Comparison of ENCODE assay signal across 12 mouse cellular contexts in genomic region chr14:63321931-63322510, GRCm38 (mm10).
DNase-seq lines count a peak whose midpoint lies in the region; ATAC-seq lines count a peak whose summit lies in the region.
"Had no signal": no experiment of that assay in that cellular context is flagged by ENCODE, and none has a peak within 500 bp of the region (broad histone marks: within the 10 kb centered on the region; RNA-seq: fewer than 3 reads in every experiment).

No protein-coding gene starts in this region.

- H3K4me3 ChIP-seq in heart, embryonic 10.5 days = no peak overlapping the region
- H3K4me3 ChIP-seq in heart, embryonic 15.5 days = no peak overlapping the region
- no peak overlapping the region for H3K4me3 ChIP-seq in hindbrain, embryonic 11.5 days (ENCODE audit: low read depth, low read length)
- H3K4me3 ChIP-seq: hindbrain, embryonic 15.5 days; lung, embryonic 15.5 days had no signal

- H3K4me2 ChIP-seq in heart, embryonic 15.5 days = no peak overlapping the region
- H3K4me2 ChIP-seq in hindbrain, embryonic 11.5 days (replicated peaks; ENCODE audit: low read depth, low read length) = no peak overlapping the region
- H3K4me2 ChIP-seq: hindbrain, embryonic 15.5 days; lung, embryonic 15.5 days had no signal

- no peaks in the 10 kb centered on the region for H3K36me3 ChIP-seq in heart, embryonic 10.5 days
- H3K36me3 ChIP-seq in heart, embryonic 15.5 days = no peaks in the 10 kb centered on the region
- no peaks in the 10 kb centered on the region for H3K36me3 ChIP-seq in hindbrain, embryonic 11.5 days (ENCODE audit: control insufficient read depth, insufficient read depth, low read length)
- H3K36me3 ChIP-seq: hindbrain, embryonic 15.5 days; lung, embryonic 15.5 days had no signal

- no peak overlapping the region for H3K9ac ChIP-seq in heart, embryonic 15.5 days
- H3K9ac ChIP-seq in hindbrain, embryonic 11.5 days (ENCODE audit: low read depth, low read length) = no peak overlapping the region
- H3K9ac ChIP-seq: hindbrain, embryonic 15.5 days; lung, embryonic 15.5 days had no signal

- 60% methylated on average over 9 of the region's 9 CpGs for WGBS in heart, embryonic 10.5 days
- 41% methylated on average over 9 of the region's 9 CpGs for WGBS in heart, embryonic 15.5 days
- WGBS in hindbrain, embryonic 11.5 days = 85% methylated on average over 9 of the region's 9 CpGs

- no peak for ATAC-seq in heart, embryonic 15.5 days (replicated peaks; ENCODE audit: insufficient number of reproducible peaks, insufficient read depth, low FRiP score, low read depth)
- ATAC-seq in hindbrain, embryonic 11.5 days (ENCODE audit: low FRiP score) = no peak

- intact Hi-C loops in heart, postnatal 25 days (cut with DNase I) = no loop called here

- no peak for DNase-seq in heart, embryonic 10.5 days (ENCODE audit: low spot score)
- no peak for DNase-seq in heart, postnatal 25 days (ENCODE audit: low spot score)
- peak; percentile 55 to 57 for DNase-seq in kidney, postnatal 4 days
- no peak for DNase-seq in kidney, adult 9 months
- DNase-seq in ovary, postnatal 14 days (ENCODE audit: low spot score) = peak; percentile 33
- DNase-seq in urinary bladder, postnatal 25 days (ENCODE audit: low spot score) = no peak
- no peak for DNase-seq in hindbrain, embryonic 11.5 days (ENCODE audit: low spot score)
- DNase-seq: cerebellum, adult 18-20 months had no signal

- no peaks in the 10 kb centered on the region for H3K9me3 ChIP-seq in heart, embryonic 10.5 days
- no peaks in the 10 kb centered on the region for H3K9me3 ChIP-seq in heart, embryonic 15.5 days (replicated peaks)
- H3K9me3 ChIP-seq in hindbrain, embryonic 11.5 days (ENCODE audit: control insufficient read depth, low read length) = no peaks in the 10 kb centered on the region
- H3K9me3 ChIP-seq: hindbrain, embryonic 15.5 days; lung, embryonic 15.5 days had no signal

- H3K4me1 ChIP-seq in heart, embryonic 10.5 days = peaks cover 38% of the 10 kb centered on the region
- H3K4me1 ChIP-seq in heart, embryonic 15.5 days (replicated peaks) = peaks cover 59% of the 10 kb centered on the region
- no peaks in the 10 kb centered on the region for H3K4me1 ChIP-seq in hindbrain, embryonic 11.5 days (replicated peaks; ENCODE audit: control insufficient read depth, insufficient read depth, low read length)
- H3K4me1 ChIP-seq: hindbrain, embryonic 15.5 days had no signal

- H3K27ac ChIP-seq in heart, embryonic 10.5 days = peak overlapping the region; percentile 75
- peak overlapping the region; percentile 85 for H3K27ac ChIP-seq in heart, embryonic 15.5 days
- no peak overlapping the region for H3K27ac ChIP-seq in hindbrain, embryonic 11.5 days (ENCODE audit: low read depth, low read length)
- H3K27ac ChIP-seq: hindbrain, embryonic 15.5 days; kidney, postnatal 0 days; lung, embryonic 15.5 days had no signal

- no peaks in the 10 kb centered on the region for H3K27me3 ChIP-seq in heart, embryonic 10.5 days (ENCODE audit: insufficient read depth, poor library complexity, severe bottlenecking)
- H3K27me3 ChIP-seq in heart, embryonic 15.5 days = no peaks in the 10 kb centered on the region
- no peaks in the 10 kb centered on the region for H3K27me3 ChIP-seq in hindbrain, embryonic 11.5 days (ENCODE audit: control insufficient read depth, insufficient read depth, low read length)
- H3K27me3 ChIP-seq: hindbrain, embryonic 15.5 days; lung, embryonic 15.5 days had no signal

Comparison
In these comparisons a context has a peak if more than half of its experiments do, and no peak if none do; other contexts are left out.
1. DNase-seq: peak in kidney, postnatal 4 days (2 of 2) and ovary, postnatal 14 days (single experiment); none in heart, embryonic 10.5 days (single experiment), heart, postnatal 25 days (single experiment), kidney, adult 9 months (single experiment), urinary bladder, postnatal 25 days (single experiment) and hindbrain, embryonic 11.5 days (single experiment).